Mouse (Mus musculus) granulocyte monocyte progenitor cell, adult 5-6 weeks (primary cell): Measurements from ENCODE around the gene Tmem185b. TPM values are rescaled to one million over a fixed set of nuclear protein-coding genes. Genes with fewer than 3 reads are reported as not detected.

ENCODE experiments used
- total RNA-seq, 2 experiments: library from RNA; stranded (forward) in 1 of 2; stranded (reverse) in 1 of 2; fragments of 200-712, 200-1000 nt in 1 of 2; fragments of >200 nt in 1 of 2; fragmentation: Nextera tagmentation in 1 of 2; gene quantifications; 2 replicates each; pipeline ENCODE4 v1.2.3; 2014 to 2017

Tmem185b gene
- total RNA-seq, 2 experiments from 2014 or later: 10.8 to 12.6 TPM

Other genes starting within 250 kb of the Tmem185b start
- not detected in 2 replicates for gene Inhbb, start 103.9 kb upstream of the Tmem185b start, total RNA-seq (2014; fragmentation: Nextera tagmentation)
- gene Inhbb, start 103.9 kb upstream of the Tmem185b start, total RNA-seq (2017): not detected in 2 replicates
- 24.0 and 26.9 TPM in 2 replicates for gene Ralb, start 21.4 kb upstream of the Tmem185b start, total RNA-seq (2014; fragmentation: Nextera tagmentation)
- gene Ralb, start 21.4 kb upstream of the Tmem185b start, total RNA-seq (2017): 22.7 and 27.5 TPM in 2 replicates
- gene Epb41l5, start 122.8 kb downstream of the Tmem185b start, total RNA-seq (2014; fragmentation: Nextera tagmentation): 1.6 TPM in 1 of 2 replicates, not detected in the other
- 0.65 TPM in 1 of 2 replicates, not detected in the other for gene Epb41l5, start 122.8 kb downstream of the Tmem185b start, total RNA-seq (2017)